Mouse (Mus musculus) monocyte, adult 2 months (primary cell): ENCODE results near the gene Klhl40.

Experiments
- DNase-seq, 2 experiments: peaks; one replicate each; pipeline ENCODE4 v3.0.0; 2022; ENCODE audit warnings: low spot score in 2 of 2, low read depth in 1 of 2

Gene Klhl40

DNA sequence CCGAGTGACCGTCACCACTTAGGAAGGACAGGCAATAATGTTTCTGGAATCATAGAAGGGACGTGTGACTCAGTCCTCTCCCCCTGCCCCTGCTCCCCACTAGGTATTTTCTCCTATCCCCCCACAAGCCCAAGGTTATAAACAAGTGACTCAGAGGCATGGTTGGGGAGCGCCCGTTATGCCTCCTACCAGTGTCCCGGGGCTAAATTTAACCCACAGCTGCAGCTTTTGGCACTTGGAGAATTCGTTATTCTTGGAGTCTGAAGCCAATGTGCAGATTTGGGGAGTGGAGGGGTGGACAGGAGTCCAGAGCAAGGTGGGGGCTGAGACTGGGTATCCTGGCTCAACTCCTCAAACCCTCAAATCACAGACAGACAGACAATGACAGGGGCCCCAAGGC lies 896 bp upstream of the Klhl40 start:
- no peak for DNase-seq

DNA sequence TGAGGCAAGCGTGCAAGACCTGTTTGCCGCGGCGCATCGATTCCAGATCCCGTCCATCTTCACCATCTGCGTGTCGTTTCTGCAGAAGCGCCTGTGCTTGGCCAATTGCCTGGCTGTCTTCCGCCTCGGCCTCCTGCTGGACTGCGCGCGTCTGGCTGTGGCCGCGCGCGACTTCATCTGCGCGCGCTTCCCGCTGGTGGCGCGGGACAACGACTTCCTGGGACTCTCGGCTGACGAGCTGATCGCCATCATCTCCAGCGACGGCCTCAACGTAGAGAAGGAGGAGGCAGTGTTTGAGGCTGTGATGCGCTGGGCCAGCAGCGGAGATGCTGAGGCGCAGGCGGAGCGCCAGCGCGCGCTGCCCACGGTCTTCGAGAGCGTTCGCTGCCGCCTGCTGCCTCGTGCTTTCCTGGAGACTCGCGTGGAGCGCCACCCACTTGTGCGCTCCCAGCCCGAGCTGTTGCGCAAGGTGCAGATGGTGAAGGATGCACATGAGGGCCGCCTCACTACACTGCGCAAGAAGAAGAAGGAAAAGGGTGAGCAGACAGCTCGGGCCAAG lies 738 bp downstream of the Klhl40 start:
- DNase-seq: no peak

DNA sequence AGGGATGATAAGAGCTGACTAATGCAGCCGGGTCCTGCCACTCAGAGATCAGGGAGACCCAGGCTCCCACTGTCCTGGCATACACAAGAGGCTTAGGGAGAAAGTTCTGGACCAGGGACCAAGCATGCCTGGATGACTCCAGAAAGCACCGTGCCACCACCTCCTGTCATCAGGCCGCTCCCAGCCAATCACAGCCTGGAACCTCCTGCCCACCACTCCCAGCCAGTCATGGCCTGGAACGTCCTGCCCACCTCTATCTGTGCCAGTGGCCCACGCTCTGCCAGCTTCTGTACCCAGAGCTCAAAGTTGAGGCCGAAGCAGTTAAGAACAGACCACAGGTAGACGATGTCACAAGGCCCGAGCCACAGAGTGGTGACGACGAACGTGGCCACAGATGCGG lies 7.4 kb downstream of the Klhl40 start:
- no peak for DNase-seq

DNA sequence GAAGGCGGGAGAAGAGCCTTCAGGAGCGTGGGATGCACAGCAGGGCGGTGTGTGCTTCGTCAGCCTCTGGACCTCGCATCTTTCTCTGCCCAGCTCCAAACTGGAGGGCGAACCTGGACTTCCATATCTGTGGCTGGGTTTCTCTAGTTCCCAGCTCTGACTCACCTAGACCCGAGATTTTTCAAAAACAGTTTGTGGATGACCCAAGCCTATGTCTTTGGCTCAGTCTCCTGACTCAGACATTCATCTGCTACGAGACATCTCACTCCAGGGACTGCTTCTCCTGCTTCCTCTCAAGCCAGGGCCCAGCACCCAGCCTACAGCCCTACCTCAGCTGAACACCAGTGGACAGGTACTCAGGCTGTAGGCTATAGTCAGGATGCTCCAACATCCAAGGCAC lies 7.9 kb downstream of the Klhl40 start:
- DNase-seq: no peak

DNA sequence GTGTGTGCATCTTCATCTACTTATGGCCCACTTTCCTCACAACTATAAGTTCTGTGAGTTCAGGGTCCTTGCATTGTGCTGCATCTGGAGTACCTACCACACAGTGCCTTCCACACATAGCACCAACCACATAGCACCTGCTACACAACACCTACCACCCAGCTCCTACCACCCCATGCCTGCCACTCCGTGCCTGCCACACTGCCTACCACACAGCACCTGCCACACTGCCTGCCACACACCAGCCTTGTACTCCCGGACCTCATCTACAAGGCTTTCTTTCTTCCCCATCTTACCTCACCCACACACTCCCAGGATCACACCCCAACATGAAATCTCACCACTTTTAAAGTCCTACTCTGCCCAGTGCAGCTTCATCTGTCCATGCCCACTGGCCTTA lies 9.0 kb downstream of the Klhl40 start:
- DNase-seq: no peak

DNA sequence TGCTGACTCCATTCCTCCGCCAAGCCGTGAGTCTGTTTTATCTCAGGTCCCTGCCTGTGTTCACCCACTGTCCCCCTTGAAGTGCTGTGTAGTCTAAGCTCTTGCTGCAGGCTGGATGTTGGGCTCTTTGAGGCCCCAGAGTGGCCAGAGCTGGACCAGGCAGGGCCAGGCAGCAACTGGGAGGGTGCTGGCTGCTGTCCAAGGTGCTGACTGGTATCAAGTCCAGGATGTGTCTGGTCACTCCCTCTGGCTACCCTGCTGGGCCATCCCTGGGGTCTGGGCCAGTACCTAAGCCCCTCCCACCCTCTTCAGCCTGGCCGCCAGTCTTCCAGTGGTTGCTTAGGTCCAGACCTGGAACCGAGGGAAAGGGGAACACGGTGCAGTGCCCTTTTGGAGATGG lies 13.8 kb downstream of the Klhl40 start:
- no peak for DNase-seq

DNA sequence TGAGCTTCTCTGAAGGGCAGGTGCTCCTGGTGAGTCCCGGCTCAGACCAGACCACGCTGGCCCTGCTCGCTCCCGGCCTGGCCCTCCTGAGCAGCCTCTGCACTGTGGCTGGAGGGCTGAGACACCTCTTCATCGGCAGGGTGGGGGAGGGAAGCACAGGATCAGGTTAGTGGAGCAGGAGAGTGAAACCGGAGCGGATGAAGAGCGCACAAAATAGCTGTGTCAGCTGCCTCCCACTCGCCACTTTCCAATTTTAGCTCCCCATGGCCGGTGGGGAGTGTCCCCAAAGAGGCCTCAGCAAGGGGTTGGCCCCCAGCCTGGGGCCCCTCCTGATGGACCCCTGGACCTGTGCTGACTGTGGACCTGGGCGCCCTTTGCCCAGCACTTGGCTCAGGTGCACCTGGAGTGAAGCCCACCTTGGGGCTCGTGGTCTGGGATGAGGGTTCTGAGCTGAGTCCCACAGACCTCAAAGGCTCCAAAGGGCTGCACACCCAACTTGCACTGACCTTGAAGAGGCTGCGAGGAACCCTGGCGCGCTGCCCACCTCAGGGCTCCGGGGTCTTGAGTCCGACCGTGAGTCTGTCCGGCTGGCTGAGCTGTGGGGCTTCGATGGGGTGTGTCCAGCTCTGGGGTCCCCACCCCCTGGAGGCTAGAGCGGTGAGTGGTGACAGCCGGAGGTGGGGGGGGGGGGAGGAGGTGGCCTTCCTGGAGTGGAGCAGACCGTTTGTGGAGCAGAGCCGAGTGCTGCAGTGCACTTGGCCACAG lies 14.5 kb downstream of the Klhl40 start, which contains the start of gene Hhatl:
Gene Hhatl (minus strand): TSS at position 751 of the 765 bp plus-strand sequence.
- no peak for DNase-seq

DNA sequence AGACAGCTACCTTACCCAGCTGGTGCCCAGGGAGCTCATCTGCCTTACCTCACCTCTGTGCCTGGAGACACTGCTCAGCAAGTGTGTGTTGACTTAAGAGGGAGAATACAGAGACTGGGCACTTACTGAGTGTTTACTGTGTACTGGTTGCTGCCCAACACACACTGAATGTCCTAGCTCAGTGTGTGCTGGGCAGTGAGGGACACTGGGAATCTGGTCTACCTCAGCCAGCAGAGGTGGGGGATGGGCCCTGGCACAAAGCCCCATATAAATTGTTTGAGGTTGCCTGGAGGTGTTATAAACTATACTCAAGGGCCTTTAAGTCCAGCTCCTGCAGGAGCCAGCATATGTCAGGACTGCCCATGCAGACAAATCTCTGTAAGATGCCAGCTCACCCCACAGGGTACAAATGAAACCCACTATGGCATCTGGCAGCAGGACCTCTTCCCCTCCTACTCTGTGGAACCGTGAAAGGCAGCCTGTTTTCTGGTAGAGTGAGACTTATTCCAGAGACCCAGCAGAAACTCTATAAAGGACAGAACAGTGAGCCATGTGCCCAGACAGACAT lies 17.6 kb downstream of the Klhl40 start:
- no peak for DNase-seq

DNA sequence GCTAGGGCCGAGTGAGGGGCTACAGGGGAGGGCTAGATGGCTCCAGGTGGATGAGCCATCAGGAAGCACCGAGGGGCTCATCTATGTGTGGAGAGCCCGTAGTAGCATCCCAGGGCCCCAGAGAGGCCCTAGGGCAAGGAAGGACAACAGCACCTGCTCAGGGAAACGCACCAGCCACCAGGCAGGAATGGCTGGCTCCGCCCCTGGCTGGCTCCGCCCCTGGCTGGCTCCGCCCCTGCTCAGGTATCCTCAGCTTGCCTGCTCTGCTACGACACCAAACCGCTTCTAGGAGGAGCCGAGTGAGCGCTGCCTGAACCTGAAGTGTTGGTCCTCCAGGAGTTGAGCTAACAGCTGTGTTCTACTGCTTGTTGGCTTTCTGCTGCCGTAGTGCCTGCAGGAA lies 20.3 kb downstream of the Klhl40 start:
- no peak for DNase-seq

DNA sequence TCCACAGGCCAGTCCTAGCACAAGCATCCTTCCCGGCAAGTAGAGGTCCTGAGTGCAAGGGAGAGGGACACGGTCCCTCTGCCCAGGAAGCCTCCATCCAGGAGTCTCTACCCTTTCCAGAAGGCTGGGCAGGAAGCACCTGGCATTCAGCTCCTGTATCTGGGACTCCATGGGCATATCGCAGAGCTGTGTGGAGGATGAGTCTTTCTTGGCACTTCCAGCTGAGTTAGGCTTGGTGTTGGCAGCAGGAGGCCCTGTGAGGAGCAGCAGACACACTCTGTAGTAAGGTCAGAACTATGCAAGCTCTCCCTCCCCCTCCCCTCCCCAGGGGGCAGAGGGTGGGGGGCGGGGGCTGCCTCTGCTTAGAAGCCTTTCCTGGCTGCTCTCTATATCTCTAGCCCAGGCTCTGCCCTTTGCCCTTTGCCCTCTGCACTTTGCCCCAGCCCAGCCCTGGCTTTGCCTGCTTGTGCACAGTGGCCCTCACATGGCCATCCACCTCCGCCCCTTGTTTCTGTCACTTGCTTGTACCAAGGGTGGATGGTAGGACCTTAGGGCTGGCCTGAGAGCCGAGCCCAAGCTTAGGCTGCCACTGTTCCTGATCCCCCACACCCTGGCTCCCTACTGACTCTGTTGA lies 21.6 kb downstream of the Klhl40 start:
- no peak for DNase-seq

DNA sequence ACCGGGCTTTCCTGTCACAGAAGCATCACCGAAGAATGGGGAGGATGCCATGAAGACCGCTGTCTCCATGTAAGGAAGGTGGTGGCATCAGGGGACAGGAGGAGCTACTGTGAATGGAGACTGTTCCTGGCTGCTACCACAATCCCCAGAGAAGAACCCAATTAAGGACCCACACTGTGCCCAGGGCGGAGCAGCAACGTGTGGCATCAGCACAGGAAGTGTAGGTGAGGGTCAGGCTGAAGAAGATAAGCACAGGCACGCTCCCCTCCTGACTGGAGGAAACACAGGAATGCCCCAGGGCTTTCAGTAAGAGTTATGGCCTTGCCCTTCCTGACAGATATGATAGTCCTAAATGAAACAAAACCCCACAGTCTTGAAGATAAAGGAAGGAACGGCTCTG lies 25.3 kb downstream of the Klhl40 start:
- no peak for DNase-seq

DNA sequence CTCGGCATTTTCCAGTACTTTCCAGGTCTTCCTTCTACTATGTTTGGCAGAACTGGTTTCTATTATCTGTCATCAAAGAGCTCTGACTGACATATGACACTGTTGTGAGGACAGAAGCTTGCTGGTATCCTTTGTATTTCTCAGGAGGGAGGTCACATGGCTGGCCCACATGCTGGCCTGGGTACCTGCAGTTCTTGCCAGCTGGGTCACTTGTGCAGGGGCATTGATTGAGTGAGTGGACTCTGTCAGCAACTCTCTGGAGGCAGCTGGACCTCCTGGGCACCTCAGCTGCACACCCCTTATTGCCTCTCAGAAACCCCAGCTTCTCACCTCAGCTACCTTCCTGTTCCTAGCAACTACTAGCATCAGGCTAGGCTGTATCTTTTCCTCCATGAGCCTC lies 30.1 kb downstream of the Klhl40 start:
- DNase-seq: no peak

DNA sequence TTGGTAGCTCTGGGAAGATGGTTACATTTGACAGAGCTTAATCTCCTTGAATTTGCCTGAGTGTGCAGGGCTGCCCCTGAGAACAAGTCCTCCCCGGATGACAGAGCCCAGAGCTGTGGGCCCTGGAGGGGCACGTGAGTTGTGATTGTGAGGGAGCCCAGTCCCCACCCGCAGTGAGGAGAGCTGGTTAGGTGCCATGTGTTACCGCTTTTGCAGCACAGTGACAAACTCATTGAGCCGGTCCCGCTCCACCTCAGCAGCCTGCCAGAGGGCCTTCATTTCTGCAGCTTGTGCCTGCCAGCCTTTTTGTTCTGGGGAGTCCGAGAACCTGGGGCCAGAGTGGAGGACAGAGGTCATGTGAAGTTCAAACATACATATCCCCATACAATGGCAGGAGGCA lies 30.5 kb downstream of the Klhl40 start:
- no peak for DNase-seq

DNA sequence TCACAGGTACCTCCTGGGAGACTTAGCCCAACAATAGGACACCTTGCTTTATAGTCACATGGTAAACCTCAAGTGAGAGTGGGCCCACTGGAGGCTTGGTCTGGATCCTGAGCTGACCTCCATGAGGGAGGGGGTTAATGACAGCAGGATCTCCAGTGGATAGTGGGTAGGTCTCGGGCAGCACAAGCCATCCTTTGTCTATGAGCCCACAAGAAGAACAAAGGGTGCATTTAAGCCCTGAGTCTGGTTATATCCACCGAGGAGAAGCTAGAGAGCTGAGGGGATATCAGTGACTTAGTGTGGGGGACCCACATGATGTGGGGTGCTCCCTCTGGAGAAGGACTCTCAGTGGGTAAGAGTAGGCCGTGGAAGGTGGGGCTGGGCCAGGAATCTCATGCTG lies 31.1 kb downstream of the Klhl40 start:
- no peak for DNase-seq

DNA sequence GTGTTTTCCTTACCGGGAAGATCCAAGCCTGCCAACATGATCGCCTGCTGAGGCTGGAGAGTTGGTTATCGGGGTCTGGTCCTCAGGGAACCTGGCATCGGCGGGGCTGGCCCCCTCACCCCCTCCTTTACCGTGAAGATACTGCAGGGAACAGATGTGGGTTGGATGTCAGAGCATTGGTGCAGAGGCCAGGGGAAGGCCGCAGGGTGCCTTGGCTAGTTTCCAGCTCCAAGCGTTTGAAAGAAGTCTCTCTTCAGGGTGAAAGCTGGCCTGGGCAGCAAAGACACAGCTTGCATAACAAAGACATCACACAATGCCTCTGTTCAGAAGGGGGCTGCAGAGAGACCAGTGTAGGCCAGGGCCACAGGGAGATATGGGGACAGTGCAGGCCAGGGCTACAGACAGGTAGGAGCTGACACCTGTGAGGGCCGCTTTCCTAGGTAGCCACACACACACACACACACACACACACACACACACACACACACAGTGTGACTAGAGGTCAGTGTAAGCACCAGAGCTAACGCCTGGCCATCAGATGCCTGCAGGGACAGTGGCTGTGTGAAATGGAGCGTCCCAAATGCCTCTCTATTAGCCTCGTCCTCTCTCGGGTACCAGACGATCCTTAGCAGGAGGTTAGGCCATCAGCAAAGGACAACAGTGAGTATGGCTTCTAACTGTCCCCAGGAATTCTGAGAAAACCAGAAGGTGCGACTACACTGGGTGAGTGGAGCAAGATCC lies 32.8 kb downstream of the Klhl40 start:
- DNase-seq: no peak

DNA sequence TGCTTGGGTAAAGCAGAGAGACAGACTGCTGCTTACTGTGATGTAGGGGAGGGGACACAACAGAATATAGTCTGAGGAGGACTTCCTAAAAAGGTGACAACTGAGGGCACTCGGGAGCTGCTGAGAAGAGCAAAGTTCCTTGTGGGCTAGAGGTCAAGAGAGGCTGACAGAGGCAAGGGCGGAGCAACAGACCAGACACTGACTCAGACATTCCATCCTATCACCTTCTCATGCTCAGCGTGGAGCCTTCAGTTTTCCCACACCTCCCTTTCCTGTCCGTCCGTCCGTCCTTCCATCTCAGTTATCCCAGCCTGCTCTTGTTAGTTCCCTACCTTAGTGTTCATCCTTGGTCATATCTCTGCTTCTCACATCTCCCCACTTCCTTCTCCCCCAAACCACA lies 37.8 kb downstream of the Klhl40 start:
- no peak for DNase-seq

DNA sequence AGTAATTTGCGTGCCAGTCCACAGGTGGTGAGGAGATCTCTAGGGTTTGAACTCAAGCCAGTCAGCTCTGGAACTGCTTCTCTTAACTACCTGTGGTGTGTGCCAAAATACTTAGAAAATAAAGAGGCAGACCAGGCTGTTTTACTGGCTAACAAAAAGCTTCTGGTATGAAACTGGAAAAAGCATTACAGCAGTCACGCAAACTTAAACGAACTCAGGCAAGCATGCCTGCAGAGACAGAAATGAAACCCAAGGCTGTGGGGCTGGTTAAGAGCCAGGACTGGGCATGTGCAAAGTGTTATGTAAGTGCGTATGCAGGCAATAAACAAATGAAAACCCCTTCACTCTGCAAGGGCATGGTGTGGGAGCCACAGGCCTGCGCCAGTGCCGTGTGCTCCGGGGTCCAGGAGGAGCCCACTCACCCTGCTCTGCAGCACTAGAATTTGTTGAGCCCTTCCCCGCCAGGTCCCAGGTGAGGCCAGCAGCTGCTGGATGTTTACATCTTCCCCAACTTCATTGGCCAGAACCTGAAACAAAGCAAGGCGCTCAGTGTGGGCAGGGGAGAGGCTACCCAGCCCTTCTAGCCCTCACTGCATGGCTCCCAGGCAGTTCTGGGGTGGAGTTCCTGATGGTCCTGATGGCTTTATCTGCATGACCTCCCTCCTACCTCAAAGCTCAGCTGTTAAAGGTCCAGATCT lies 41.8 kb downstream of the Klhl40 start:
- DNase-seq: no peak

DNA sequence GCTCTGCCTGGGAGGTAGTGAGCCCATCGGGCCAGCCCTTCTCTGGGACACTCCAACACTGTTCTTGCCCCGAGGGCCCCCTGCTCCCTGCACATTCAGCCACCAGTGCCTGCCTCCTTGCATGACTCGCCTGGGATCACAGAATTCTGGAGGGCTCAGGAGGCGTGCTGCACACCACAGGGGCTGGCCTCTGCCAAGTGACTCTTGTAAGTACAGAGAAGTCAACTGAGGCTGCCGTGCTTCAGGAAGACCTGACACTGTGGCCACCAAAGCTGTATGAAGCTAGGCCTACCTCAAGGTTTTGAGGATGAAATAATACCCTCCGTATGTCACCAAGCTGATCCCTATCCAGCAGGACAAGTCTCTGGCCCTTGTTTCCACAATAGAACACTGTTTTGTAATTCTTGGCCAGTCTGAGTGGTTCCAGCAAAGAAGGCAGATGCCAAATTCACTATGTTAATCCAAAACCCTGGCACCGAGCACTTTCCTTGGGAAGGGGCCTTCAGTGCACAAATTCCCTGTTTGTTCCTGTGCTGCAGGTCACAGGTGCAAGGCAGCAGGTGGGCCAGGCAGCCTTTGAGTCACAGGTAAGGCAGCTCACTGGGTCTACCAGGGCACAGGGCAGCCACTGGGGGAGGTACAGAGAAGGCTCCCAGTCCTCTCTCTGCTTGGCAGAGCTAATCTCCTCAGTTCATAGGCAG lies 42.5 kb downstream of the Klhl40 start:
- no peak for DNase-seq

DNA sequence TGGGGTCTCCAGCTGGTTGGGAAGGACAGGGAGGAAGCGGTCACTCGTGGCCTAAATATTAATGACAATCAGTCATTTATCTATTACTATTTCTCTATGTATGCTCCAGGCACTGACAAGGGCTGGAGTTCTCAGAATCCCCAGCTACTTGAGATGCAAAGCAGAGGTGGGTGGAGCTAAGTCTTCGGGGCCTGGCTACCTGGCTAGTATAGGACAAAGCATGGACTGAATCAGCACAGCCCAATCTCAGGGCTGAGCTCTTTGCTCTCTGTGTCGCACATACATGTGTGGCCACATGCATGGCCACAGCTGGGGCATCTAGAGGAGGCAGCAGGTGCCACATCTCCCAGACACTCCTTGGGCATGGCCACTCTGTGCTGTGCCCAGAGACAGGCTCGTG lies 43.4 kb downstream of the Klhl40 start:
- DNase-seq: no peak

DNA sequence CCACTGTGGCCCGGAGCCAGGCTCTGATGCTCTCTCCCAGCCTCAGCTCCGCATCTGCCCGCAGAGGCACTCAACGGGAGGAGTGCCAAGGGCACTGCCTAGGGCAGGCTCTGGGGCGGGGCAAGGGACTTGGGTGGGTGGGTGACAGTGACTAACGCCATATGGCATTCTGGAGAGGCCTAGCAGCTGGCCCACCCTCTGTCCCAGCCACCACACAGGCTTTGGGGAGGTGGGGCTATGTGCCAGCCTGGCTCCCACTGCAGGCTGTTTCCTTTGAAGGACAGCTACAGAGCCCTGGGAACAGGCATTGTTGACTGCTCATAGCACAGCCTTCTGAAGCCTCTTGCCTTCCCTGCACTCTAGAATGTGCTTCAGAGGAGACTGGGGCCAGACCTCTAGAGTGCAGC lies 45.2 kb downstream of the Klhl40 start:
- DNase-seq: no peak
